Mouse (Mus musculus) inflammation-experienced regulatory T-cells (primary cell): Measurements from ENCODE around the gene Zfp106. TPM values are rescaled to one million over a fixed set of nuclear protein-coding genes. Genes with fewer than 3 reads are reported as not detected.

Experiments used
- polyA plus RNA-seq, 2 experiments: library from polyadenylated mRNA; unstranded; fragments of 100-300 nt; shearing (Covaris generic); gene quantifications; one replicate each; pipeline ENCODE4 v1.2.1; 2017

Zfp106 gene
- 10 to 100 TPM; 40.7 to 56.0 TPM for polyA plus RNA-seq

DNA sequence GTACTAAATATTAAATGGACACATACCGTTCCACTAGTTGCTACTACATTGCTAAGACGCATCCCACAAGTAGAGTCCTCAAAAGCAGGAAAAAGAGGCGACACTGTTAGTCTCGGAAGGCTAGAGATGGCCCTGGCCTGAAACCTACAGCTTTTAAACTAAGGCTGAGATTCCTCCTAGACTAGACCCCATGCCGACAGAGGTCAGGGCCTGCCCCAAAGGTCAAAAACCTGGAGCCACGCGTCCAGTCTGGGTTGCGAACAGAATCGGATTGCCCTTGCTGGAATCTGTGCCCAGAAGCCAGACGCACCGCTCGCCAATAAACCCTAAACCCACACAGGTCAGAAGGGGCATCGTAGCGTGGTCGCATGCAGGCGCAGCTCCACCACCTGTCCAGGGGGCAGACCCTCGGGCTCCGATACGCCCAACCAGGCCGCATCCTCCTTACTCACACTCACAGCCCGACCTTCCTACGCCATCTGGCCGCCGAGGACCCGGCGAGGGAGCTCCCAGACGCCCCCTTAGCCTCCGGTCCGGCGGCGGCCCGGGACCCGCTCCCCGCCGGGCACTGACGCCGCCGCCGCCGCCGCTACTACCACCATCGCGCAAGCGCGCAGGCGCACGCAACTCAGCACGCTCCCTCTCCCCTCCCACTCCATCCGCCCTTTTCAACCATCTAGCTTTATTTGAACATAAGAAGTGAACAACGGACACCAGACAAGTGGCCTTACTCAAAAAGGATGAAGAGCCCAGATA, at the start of gene Zfp106:
TSS of gene Zfp106 (minus strand) at position 609 of the 756 bp plus-strand sequence.

DNA sequence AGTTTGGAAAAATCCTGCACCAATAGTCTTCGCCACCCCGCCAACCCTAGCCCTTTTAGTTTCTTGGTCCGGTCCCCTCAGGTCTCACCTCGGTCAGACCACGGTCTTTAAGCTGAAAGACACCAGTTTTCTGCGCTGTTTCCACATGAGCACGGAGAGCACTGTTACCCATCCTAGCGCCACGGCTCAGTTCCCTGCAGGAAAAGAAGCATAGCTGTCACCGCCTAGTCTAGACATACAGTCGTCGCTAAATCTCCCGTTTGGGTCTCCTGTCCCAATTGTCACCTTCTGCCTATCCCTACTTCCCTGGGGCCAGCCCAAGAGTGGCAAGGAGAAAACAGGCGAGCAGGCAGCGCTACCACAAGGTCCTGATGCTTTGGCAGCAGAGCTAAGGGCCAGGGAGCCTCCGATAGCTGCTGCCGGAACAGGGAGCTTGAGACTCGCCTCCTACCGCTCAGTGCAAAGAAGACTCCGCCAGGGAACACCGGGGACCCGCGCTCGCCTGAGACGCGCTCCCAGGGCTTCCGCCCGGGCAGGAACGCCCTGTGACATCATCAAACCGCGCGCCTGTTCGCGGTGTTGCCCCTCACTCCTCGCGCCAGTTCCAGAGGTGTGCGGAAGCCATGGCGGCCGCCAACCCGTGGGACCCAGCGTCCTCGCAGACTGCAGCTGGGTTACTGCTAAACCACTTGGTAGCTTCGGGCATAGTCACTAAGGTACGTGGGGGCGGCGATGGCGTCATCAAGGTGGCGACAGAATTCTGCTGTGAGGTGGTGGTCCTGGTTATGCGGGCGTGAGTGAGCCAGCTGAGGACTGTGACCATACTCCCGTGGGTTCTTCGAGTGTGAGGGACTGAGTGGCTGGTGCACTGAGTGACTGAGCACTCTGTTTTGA, 45.4 kb upstream of the Zfp106 start, which contains the start of the genes Haus2 and Lrrc57:
TSS of gene Haus2 (plus strand) at position 554 of the 894 bp plus-strand sequence.
TSS of gene Lrrc57 (minus strand) at position 691 of the 894 bp plus-strand sequence.

DNA sequence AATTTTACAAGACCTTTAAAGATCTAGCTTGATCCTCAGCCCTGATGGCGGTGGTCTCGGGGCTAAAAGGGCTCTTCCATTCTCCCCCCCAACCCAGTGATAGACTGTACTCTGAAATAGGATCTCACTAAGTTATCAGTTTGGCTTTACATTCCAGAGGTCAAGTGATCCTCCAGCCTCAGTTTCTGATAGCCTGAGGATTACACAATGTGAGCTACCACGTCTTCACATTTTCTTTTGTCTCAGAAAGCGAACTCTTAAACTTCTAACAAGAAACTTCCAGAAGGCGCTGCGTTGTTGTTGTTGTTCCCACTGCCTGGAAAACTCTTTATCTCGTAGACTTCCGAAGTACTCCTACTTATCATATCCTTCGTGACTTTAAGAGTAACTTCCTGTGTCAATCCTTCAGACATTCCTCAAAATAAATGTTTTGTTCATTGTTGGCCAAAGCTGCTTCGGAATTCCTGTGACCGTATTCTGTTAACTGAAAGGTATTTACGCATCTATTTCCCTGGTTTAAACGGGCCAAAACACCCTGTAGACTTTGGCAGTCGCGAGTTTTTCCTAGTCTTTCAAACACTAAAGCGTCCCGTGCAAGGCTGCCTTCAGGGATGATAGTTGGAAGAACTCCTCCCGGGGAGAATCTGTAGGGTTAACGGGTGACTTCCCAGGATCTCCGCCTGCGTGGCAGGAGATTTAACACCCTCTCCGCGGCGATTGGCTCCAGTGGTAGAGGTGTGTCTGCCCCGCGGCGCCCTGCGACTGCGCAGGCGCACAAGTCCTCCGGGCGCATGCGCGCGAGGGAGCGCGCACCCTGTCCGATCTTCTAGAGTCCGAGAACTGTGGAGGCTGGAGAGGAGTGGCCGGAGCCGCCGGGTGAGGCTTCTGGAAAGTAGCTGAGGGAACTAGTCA, 3.5 kb upstream of the Zfp106 start, which contains the start of gene Snap23:
TSS of gene Snap23 (plus strand) at position 786 of the 912 bp plus-strand sequence.

Other genes starting within 250 kb of the Zfp106 start
- gene Pla2g4f, start 249.7 kb downstream of the Zfp106 start, polyA plus RNA-seq, result 1 to 10 TPM; 5.3 to 5.8 TPM
- 10 to 100 TPM; 43.3 to 63.9 TPM for gene Vps39, start 210.7 kb downstream of the Zfp106 start, polyA plus RNA-seq
- 10 to 100 TPM; 16.1 to 23.2 TPM for gene Ganc, start 159.9 kb downstream of the Zfp106 start, polyA plus RNA-seq
- gene Tmem87a, start 159.7 kb downstream of the Zfp106 start, polyA plus RNA-seq, result 10 to 100 TPM; 14.9 to 23.5 TPM
- gene Capn3, start 107.8 kb downstream of the Zfp106 start, polyA plus RNA-seq, result 10 to 100 TPM; 13.6 to 42.1 TPM
- 10 to 100 TPM; 40.6 to 41.0 TPM for gene Snap23, start 3.8 kb upstream of the Zfp106 start, polyA plus RNA-seq
- 10 to 100 TPM; 16.3 to 19.5 TPM for gene Haus2, start 45.5 kb upstream of the Zfp106 start, polyA plus RNA-seq
- 10 to 100 TPM; 23.6 to 32.5 TPM for gene Lrrc57, start 45.7 kb upstream of the Zfp106 start, polyA plus RNA-seq
- 1 to 10 TPM in 1 of 2 experiments, under 1 TPM in 1; 0.71 to 2.1 TPM for gene Stard9, start 65.3 kb upstream of the Zfp106 start, polyA plus RNA-seq